Mouse (Mus musculus): Measurements from ENCODE around the gene Basp1. TPM values are rescaled to one million over a fixed set of nuclear protein-coding genes. Genes with fewer than 3 reads are reported as not detected.

Basp1 gene
- polyA plus RNA-seq, 1 experiment from 2014 or later: 7.8 TPM

DNA sequence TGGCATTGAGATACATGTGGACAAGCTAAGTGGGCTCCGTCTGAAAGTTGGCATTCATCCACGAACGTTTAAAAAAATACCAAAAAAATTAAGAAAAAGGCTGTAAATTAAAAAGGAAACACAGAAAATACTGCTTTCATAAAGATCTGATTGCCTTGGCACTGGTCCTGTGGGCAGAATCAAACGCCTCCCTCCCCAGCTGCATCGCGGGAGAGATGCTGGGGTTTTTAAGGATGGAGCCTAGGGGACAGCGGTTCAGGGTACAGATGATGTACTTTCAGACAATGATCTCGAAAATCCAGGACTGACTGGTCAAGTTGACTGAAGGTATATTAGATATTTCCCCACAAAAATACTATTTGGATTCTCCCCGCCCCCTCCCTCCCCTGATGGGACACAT lies 49.9 kb downstream of the Basp1 start:
- Histone ChIP-seq H3K36me3 (no peaks in the 10 kb centered on the region), H3K4me3 (peak overlapping the region; percentile 50; the same call in 1 of the 2 replicates), H3K27me3 (0 out of 2 replicates have a peak, but pooled peaks cover 4% of the 10 kb centered on the region), H3K4me1 (replicated peaks) (0 out of 2 replicates have a peak, but pooled peaks cover 6% of the 10 kb centered on the region), H3K27ac (no peak overlapping the region), H3K9ac (no peak overlapping the region), H3K9me3 (replicated peaks) (no peaks in the 10 kb centered on the region), H3K4me2 (peak overlapping the region; percentile 84)
- ATAC-seq (replicated peaks; ENCODE audit: insufficient number of reproducible peaks, insufficient read depth, low FRiP score, low read depth): no peak
- WGBS: 87% methylated on average over 9 of the region's 9 CpGs

GRCm38 (mm10) chr15:25360825-25361224 lies 52.7 kb downstream of the Basp1 start:
- Histone ChIP-seq H3K36me3 (no peaks in the 10 kb centered on the region), H3K9ac (no peak overlapping the region), H3K9me3 (replicated peaks) (no peaks in the 10 kb centered on the region), H3K4me2 (no peak overlapping the region), H3K27me3 (0 out of 2 replicates have a peak, but pooled peaks cover 4% of the 10 kb centered on the region), H3K27ac (no peak overlapping the region), H3K4me1 (replicated peaks) (0 out of 2 replicates have a peak, but pooled peaks cover 6% of the 10 kb centered on the region), H3K4me3 (no peak overlapping the region)
- 58% methylated on average over 5 of the region's 5 CpGs for WGBS
- ATAC-seq (replicated peaks; ENCODE audit: insufficient number of reproducible peaks, insufficient read depth, low FRiP score, low read depth): no peak

GRCm38 (mm10) chr15:25358680-25359097 lies 54.9 kb downstream of the Basp1 start:
- H3K9ac ChIP-seq: no peak overlapping the region
- WGBS: 37% methylated on average over 14 of the region's 14 CpGs
- ATAC-seq (replicated peaks; ENCODE audit: insufficient number of reproducible peaks, insufficient read depth, low FRiP score, low read depth): no peak
- no peaks in the 10 kb centered on the region for H3K36me3 ChIP-seq
- H3K4me2 ChIP-seq: peak overlapping the region; percentile 51
- H3K27ac ChIP-seq: no peak overlapping the region
- H3K9me3 ChIP-seq (replicated peaks): no peaks in the 10 kb centered on the region
- 0 out of 2 replicates have a peak, but pooled peaks cover 4% of the 10 kb centered on the region for H3K27me3 ChIP-seq
- no peaks in the 10 kb centered on the region for H3K4me1 ChIP-seq (replicated peaks)
- peak overlapping the region; percentile 15 for H3K4me3 ChIP-seq

GRCm38 (mm10) chr15:25355339-25355738 lies 58.2 kb downstream of the Basp1 start:
- WGBS: 54% methylated on average over 5 of the region's 5 CpGs
- ATAC-seq (replicated peaks; ENCODE audit: insufficient number of reproducible peaks, insufficient read depth, low FRiP score, low read depth): no peak
- no peak overlapping the region for H3K27ac ChIP-seq
- H3K9ac ChIP-seq: no peak overlapping the region
- no peaks in the 10 kb centered on the region for H3K4me1 ChIP-seq (replicated peaks)
- no peak overlapping the region for H3K4me2 ChIP-seq
- H3K36me3 ChIP-seq: no peaks in the 10 kb centered on the region
- H3K4me3 ChIP-seq: no peak overlapping the region
- H3K27me3 ChIP-seq: no peaks in the 10 kb centered on the region
- H3K9me3 ChIP-seq (replicated peaks): no peaks in the 10 kb centered on the region

- ATAC-seq (replicated peaks; ENCODE audit: insufficient number of reproducible peaks, insufficient read depth, low FRiP score, low read depth): no peak
Measured at GRCm38 (mm10) chr15:25354738-25355137, 58.8 kb downstream of the Basp1 start.

GRCm38 (mm10) chr15:25353498-25353897 lies 60.1 kb downstream of the Basp1 start:
- ATAC-seq (replicated peaks; ENCODE audit: insufficient number of reproducible peaks, insufficient read depth, low FRiP score, low read depth): no peak
- Histone ChIP-seq H3K27me3 (no peaks in the 10 kb centered on the region), H3K4me3 (no peak overlapping the region), H3K9me3 (replicated peaks) (no peaks in the 10 kb centered on the region), H3K27ac (no peak overlapping the region), H3K4me2 (no peak overlapping the region), H3K36me3 (no peaks in the 10 kb centered on the region), H3K9ac (no peak overlapping the region), H3K4me1 (replicated peaks) (no peaks in the 10 kb centered on the region)
- 66% methylated on average over 6 of the region's 6 CpGs for WGBS

More at GRCm38 (mm10) chr15:25354738-25355137, 58.8 kb downstream of the Basp1 start:
- Histone ChIP-seq H3K9me3 (replicated peaks) (no peaks in the 10 kb centered on the region), H3K36me3 (no peaks in the 10 kb centered on the region), H3K4me1 (replicated peaks) (no peaks in the 10 kb centered on the region), H3K9ac (no peak overlapping the region), H3K4me3 (no peak overlapping the region), H3K27ac (no peak overlapping the region), H3K27me3 (no peaks in the 10 kb centered on the region), H3K4me2 (no peak overlapping the region)
- 68% methylated on average over 6 of the region's 6 CpGs for WGBS

DNA sequence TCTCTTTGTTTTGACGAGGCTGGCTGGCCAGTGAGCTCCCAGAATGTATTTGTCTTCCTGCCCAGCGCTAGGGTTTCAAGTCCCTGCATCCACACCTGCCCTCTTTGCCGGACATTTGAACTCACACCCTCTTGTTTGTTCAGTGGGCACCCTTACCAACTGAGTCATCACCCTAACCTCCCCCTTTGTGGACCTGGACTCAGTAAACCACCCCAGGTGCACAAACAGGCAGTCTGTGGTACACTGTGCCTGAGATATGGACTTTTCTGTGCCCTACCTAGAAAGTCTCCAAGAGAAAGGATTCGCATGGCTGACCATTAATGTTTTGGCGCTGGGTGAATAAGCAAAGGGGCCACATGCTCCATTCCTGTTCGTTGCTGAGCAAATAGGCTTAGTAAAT lies 70.3 kb downstream of the Basp1 start:
- Histone ChIP-seq H3K27me3 (no peaks in the 10 kb centered on the region), H3K36me3 (no peaks in the 10 kb centered on the region), H3K27ac (no peak overlapping the region), H3K9ac (no peak overlapping the region), H3K4me2 (no peak overlapping the region), H3K4me3 (no peak overlapping the region), H3K9me3 (replicated peaks) (no peaks in the 10 kb centered on the region), H3K4me1 (replicated peaks) (no peaks in the 10 kb centered on the region)
- no peak for ATAC-seq (replicated peaks; ENCODE audit: insufficient number of reproducible peaks, insufficient read depth, low FRiP score, low read depth)
- WGBS: 74% methylated on average over 6 of the region's 6 CpGs

GRCm38 (mm10) chr15:25335277-25335676 lies 78.3 kb downstream of the Basp1 start:
- ATAC-seq (replicated peaks; ENCODE audit: insufficient number of reproducible peaks, insufficient read depth, low FRiP score, low read depth): no peak
- H3K9ac ChIP-seq: no peak overlapping the region
- 83% methylated on average over 11 of the region's 11 CpGs for WGBS
- H3K27me3 ChIP-seq: no peaks in the 10 kb centered on the region
- H3K4me3 ChIP-seq: no peak overlapping the region
- no peak overlapping the region for H3K27ac ChIP-seq
- H3K4me1 ChIP-seq (replicated peaks): no peaks in the 10 kb centered on the region
- H3K36me3 ChIP-seq: no peaks in the 10 kb centered on the region
- no peaks in the 10 kb centered on the region for H3K9me3 ChIP-seq (replicated peaks)
- H3K4me2 ChIP-seq: no peak overlapping the region

DNA sequence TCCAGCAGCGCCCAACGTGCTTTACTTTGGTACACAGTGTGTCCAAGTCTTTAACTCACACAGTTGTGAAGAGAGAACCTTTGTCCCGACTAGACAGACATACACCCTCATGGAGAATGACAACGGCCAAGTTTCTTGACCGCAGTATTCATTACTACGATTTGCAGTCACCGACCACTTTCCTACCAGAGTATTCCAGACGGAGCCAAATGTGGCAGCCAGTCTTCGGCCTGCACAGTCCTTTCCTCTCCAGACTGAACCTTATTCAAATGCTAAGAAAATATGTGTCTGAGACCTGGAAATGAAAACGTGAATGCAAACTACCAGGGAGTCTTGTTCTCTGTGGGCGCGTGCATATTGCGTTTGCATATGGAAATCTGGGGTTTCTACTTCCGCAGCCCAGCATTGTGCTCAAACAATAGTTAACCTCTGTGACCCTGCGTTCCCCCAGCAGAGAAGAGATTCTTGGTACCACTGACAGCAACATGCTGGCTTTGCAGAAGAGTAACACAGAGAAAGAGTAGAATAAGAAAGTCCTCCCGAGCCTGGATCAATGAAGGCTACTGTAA lies 81.6 kb downstream of the Basp1 start:
- Histone ChIP-seq H3K27ac (no peak overlapping the region), H3K4me3 (no peak overlapping the region), H3K27me3 (no peaks in the 10 kb centered on the region), H3K9ac (no peak overlapping the region), H3K4me2 (no peak overlapping the region), H3K4me1 (replicated peaks) (no peaks in the 10 kb centered on the region), H3K9me3 (replicated peaks) (no peaks in the 10 kb centered on the region), H3K36me3 (no peaks in the 10 kb centered on the region)
- no peak for ATAC-seq (replicated peaks; ENCODE audit: insufficient number of reproducible peaks, insufficient read depth, low FRiP score, low read depth)
- 71% methylated on average over 16 of the region's 16 CpGs for WGBS

DNA sequence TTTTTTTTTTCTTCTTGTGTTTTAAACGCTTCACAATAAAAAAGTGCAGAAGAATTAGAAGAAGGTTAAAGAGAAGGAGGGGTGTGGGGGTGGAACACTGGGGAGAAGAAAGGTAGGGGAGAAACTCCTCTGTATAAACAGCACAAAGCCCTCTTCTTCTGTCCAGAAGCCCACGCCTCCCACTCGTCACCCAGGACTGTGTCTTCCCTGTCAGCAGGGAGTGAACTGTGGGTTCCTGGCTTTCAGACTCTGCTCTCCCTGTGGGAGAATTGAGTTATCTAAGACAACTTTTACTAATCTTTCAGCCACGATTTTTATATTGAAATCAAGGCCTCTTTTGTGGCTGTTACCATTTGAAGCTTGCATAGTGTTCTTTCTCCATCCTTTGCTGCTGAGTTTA lies 82.6 kb downstream of the Basp1 start:
- Histone ChIP-seq H3K4me1 (replicated peaks) (no peaks in the 10 kb centered on the region), H3K4me3 (no peak overlapping the region), H3K9me3 (replicated peaks) (no peaks in the 10 kb centered on the region), H3K27ac (no peak overlapping the region), H3K27me3 (no peaks in the 10 kb centered on the region), H3K36me3 (no peaks in the 10 kb centered on the region), H3K4me2 (no peak overlapping the region), H3K9ac (no peak overlapping the region)
- WGBS: 64% methylated on average over 4 of the region's 4 CpGs
- ATAC-seq (replicated peaks; ENCODE audit: insufficient number of reproducible peaks, insufficient read depth, low FRiP score, low read depth): no peak

DNA sequence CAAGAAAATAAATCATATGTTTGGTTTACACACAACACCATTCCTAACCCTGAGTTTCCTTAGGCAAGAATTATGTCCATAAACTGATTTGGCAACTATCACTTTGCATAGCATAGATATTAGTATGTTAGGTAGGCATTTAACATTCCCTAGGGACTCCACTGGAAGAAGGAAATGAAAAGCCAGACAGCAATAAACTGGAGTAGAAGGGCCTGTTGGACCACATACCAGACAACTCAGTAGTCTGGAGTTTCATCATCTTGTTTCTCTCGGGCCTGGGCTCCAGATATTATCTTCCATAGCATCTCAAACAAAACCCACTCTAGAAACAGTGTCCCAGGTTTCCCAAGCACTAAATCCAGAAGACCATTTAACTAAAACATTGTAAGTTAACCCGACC lies 91.0 kb downstream of the Basp1 start:
- ATAC-seq (replicated peaks; ENCODE audit: insufficient number of reproducible peaks, insufficient read depth, low FRiP score, low read depth): no peak
- no peaks in the 10 kb centered on the region for H3K4me1 ChIP-seq (replicated peaks)
- no peaks in the 10 kb centered on the region for H3K9me3 ChIP-seq (replicated peaks)
- 66% methylated on average over 2 of the region's 2 CpGs for WGBS
- no peak overlapping the region for H3K9ac ChIP-seq
- H3K4me2 ChIP-seq: no peak overlapping the region
- H3K27ac ChIP-seq: no peak overlapping the region
- H3K27me3 ChIP-seq: no peaks in the 10 kb centered on the region
- no peak overlapping the region for H3K4me3 ChIP-seq
- no peaks in the 10 kb centered on the region for H3K36me3 ChIP-seq

DNA sequence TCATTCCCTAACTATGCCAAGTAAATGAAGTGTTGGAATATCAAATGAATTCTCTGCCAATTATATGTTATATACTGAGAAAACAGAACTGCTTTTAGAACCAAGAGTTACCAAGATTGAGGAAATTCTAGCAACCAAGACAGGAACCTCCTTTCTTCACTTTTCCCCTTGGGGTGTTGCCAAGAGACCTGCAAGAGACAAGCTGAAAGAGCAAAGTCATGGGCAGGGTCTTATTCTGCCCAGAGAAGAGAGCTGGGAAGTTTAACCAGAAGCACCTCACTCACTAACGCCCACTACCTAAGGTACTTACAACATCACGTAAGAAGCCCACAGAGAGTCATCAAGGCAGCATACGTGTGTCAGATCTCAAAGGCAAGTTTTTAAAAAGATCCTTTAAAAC lies 91.5 kb downstream of the Basp1 start:
- Histone ChIP-seq H3K4me3 (no peak overlapping the region), H3K27ac (no peak overlapping the region), H3K4me1 (replicated peaks) (no peaks in the 10 kb centered on the region), H3K36me3 (no peaks in the 10 kb centered on the region), H3K9me3 (replicated peaks) (no peaks in the 10 kb centered on the region), H3K9ac (no peak overlapping the region), H3K27me3 (no peaks in the 10 kb centered on the region), H3K4me2 (no peak overlapping the region)
- no peak for ATAC-seq (replicated peaks; ENCODE audit: insufficient number of reproducible peaks, insufficient read depth, low FRiP score, low read depth)
- WGBS: 83% methylated on average over 3 of the region's 3 CpGs

Data from heart, embryonic 15.5 days (tissue).